Mouse (Mus musculus): Measurements from ENCODE around the gene Gpbp1l1. TPM values are rescaled to one million over a fixed set of nuclear protein-coding genes. Genes with fewer than 3 reads are reported as not detected.

The Gpbp1l1 gene
- total RNA-seq (2021) = 10 to 100 TPM; 44.5 to 46.9 TPM
- long read RNA-seq, experiment 1, transcript Gpbp1l1-201 (12 exons, 3,588 nt) = major isoform, 11 of 15 reads
- long read RNA-seq, experiment 1, partial matches to known transcripts = 1 of 15 reads
- long read RNA-seq, experiment 1, other reads (novel, unspliced or antisense) = 2 of 15 reads
- long read RNA-seq, experiment 2, transcript Gpbp1l1-201 (12 exons, 3,588 nt) = major isoform, 13 of 18 reads
- long read RNA-seq, experiment 2, partial matches to known transcripts = 2 of 18 reads
- long read RNA-seq, experiment 2, other reads (novel, unspliced or antisense) = 3 of 18 reads

- intact Hi-C loops (cut with DNase I) = loop anchor here (2.0 to 5.0 kb wide), 4 partner anchors 39 to 405 kb away; partner anchors contain the start of genes Ccdc17, Lurap1, Mast2 and Nasp
- peak; percentile 45 for TF ChIP-seq CTCF (IDR thresholded peaks at IDR 0.05)
- Histone ChIP-seq H3K4me3 (peak within 1 kb of the TSS; percentile 76), H3K27ac (peak within 1 kb of the TSS; percentile 98)
- DNase-seq (ENCODE audit: extremely low spot score in 1 of 2, low spot score in 2 of 2) = peak; percentile 98
Measured at GRCm38 (mm10) chr4:116557306-116558121, at the start of gene Gpbp1l1. Gene Gpbp1l1, plus strand, starts transcription at chr4:116557658.

DNA sequence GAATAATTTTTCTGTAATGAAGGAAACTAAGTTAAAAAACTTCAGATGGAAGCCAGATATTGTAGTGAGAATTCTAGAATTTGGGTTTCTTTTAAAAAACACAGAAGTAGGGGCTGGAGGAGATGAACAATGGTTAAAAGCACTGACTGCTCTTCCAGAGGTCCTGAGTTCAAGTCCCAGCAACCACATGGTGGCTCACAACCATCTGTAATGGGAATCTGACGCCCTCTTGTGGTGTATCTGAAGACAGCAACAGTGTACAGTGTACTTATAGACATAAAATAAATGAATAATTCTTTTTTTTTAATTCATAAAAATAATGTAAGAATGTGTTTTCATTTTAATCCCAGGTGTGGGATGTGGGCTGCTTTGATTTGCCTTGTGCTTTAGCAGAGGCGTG lies 26.3 kb upstream of the Gpbp1l1 start:
- H3K27ac ChIP-seq = no peak overlapping the region
- peak; percentile 41 for TF ChIP-seq CTCF (IDR thresholded peaks at IDR 0.05)
- DNase-seq (ENCODE audit: extremely low spot score in 1 of 2, low spot score in 2 of 2) = no peak
- no peak overlapping the region for H3K4me3 ChIP-seq
- intact Hi-C loops (cut with DNase I) = no loop called here

GRCm38 (mm10) chr4:116536351-116536750 lies 21.1 kb upstream of the Gpbp1l1 start:
- Histone ChIP-seq H3K27ac (no peak overlapping the region), H3K4me3 (no peak overlapping the region)
- no peak for TF ChIP-seq CTCF (IDR thresholded peaks at IDR 0.05)
- intact Hi-C loops (cut with DNase I) = no loop called here
- no peak for DNase-seq (ENCODE audit: extremely low spot score in 1 of 2, low spot score in 2 of 2)

DNA sequence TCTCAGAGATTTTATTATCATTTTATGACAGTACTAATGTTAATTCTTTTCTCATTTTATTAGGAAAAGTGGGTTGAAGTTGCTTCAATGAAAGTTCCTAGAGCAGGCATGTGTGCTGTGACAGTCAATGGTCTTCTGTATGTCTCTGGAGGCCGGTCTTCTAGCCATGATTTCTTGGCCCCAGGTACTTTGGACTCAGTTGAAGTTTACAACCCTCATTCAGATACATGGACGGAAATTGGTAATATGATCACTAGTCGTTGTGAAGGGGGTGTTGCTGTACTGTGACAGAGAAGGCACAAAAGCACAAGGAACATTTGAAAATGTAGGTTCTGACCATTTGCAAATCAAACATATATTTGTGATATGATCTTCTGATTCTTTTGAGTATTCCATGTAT lies 19.7 kb upstream of the Gpbp1l1 start:
- no peak overlapping the region for H3K4me3 ChIP-seq
- no peak for DNase-seq (ENCODE audit: extremely low spot score in 1 of 2, low spot score in 2 of 2)
- intact Hi-C loops (cut with DNase I) = no loop called here
- no peak for TF ChIP-seq CTCF (IDR thresholded peaks at IDR 0.05)
- no peak overlapping the region for H3K27ac ChIP-seq

GRCm38 (mm10) chr4:116550432-116550831 lies 7.0 kb upstream of the Gpbp1l1 start:
- intact Hi-C loops (cut with DNase I) = no loop called here
- no peak overlapping the region for H3K4me3 ChIP-seq
- H3K27ac ChIP-seq = no peak overlapping the region
- no peak for DNase-seq (ENCODE audit: extremely low spot score in 1 of 2, low spot score in 2 of 2)
- no peak for TF ChIP-seq CTCF (IDR thresholded peaks at IDR 0.05)

- Histone ChIP-seq H3K4me3 (no peak overlapping the region), H3K27ac (no peak overlapping the region)
- no peak for DNase-seq (ENCODE audit: extremely low spot score in 1 of 2, low spot score in 2 of 2)
- TF ChIP-seq CTCF (IDR thresholded peaks at IDR 0.05) = no peak
- intact Hi-C loops (cut with DNase I) = no loop called here
Measured at GRCm38 (mm10) chr4:116553035-116553434, 4.4 kb upstream of the Gpbp1l1 start.

GRCm38 (mm10) chr4:116555413-116556300 lies 1.8 kb upstream of the Gpbp1l1 start, which contains the start of gene Tmem69:
Gene Tmem69, minus strand, starts transcription at chr4:116555936.
- Histone ChIP-seq H3K27ac (peak within 1 kb of the TSS; percentile 98), H3K4me3 (peak within 1 kb of the TSS; percentile 76)
- peak; percentile 73 to 75 for DNase-seq (ENCODE audit: extremely low spot score in 1 of 2, low spot score in 2 of 2)
- intact Hi-C loops (cut with DNase I) = loop anchor here (1.0 to 5.0 kb wide), 4 partner anchors 48 to 403 kb away; partner anchors contain the start of genes Ipp, Lurap1, Mast2 and Nasp
- no peak for TF ChIP-seq CTCF (IDR thresholded peaks at IDR 0.05)

- Histone ChIP-seq H3K27ac (peak overlapping the region; percentile 98), H3K4me3 (peak overlapping the region; percentile 76)
- DNase-seq (ENCODE audit: extremely low spot score in 1 of 2, low spot score in 2 of 2) = peak; percentile 91 to 93
- no peak for TF ChIP-seq CTCF (IDR thresholded peaks at IDR 0.05)
- intact Hi-C loops (cut with DNase I) = loop anchor here (1.0 to 5.0 kb wide), 4 partner anchors 49 to 404 kb away; partner anchors contain the start of genes Ipp, Lurap1, Mast2 and Nasp
Measured at GRCm38 (mm10) chr4:116556561-116557305, 725 bp upstream of the Gpbp1l1 start.

DNA sequence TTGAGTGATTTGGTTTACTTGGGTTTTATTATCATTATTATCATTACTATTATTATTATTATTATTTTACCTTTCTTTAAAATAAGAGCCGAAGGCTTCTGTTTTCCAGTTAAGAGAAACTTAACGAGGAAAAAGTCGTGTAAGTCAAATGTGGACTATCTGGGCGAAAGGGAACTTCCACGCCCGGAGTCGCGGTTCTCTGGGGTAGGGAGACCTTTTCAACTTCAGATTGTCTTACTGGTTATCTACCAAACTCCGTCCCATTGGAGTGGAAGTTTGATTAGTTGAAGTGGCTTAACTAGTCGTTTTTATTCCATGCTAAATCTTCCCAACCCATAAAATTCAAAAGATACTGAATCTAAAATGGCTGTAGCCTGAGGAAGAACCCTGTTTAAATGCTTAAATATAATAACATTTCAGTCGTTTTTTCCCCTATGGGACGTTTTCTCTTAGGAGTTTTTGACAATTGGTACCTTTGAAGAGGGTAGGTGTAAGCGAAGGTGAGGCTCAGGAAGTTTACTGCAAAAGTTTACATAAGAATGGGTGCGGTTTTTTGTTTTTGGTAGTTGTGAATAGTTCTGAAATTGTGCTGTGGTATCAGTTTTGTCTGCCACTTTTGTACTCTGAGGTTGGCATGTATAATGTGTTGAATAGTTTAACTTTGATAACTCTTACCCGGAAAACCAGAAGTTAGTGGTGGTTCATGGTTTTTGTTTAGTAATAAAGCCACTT lies 859 bp downstream of the Gpbp1l1 start:
- intact Hi-C loops (cut with DNase I) = loop anchor here (2.0 to 5.0 kb wide), 4 partner anchors 38 to 406 kb away; partner anchors contain the start of genes Ccdc17, Lurap1, Mast2 and Nasp
- no peak for TF ChIP-seq CTCF (IDR thresholded peaks at IDR 0.05)
- Histone ChIP-seq H3K27ac (peak overlapping the region; percentile 98), H3K4me3 (peak overlapping the region; percentile 76)
- no peak for DNase-seq (ENCODE audit: extremely low spot score in 1 of 2, low spot score in 2 of 2)

DNA sequence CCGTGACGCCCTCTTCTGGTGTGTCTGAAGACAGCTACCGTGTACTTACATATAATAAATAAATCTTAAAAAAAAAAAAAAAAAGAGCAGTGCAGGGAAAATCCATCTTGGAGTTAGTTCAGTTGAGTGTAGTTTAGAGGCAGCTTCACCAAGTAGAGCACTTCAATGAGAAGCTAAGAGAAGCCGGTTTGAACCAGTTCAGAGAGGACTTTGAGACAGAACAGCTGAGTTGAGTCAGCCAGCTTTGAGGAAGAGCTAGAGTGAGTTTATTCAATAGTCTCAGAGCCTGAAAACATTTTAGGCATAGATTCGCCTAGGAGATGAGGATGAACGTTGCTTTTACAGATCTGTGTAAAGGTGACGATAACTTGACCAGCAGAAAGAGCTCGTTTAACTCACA lies 38.3 kb downstream of the Gpbp1l1 start:
- TF ChIP-seq CTCF (IDR thresholded peaks at IDR 0.05) = no peak; the same call in 1 of the 2 replicates
- Histone ChIP-seq H3K27ac (no peak overlapping the region), H3K4me3 (no peak overlapping the region)
- no peak for DNase-seq (ENCODE audit: extremely low spot score in 1 of 2, low spot score in 2 of 2)
- intact Hi-C loops (cut with DNase I) = loop anchor here (2.0 kb wide), 1 partner anchor 37 kb away; no protein-coding TSS in a partner anchor

Measured in left cerebral cortex, adult 2 months (tissue).